Mouse (Mus musculus) ovary, adult 18-20 months (tissue): ENCODE measurements around the gene Ndufb10.
"Not testable (repeated sequence)": the region's sequence is repeated elsewhere in the genome, so short reads cannot be mapped to it uniquely, and the experiment has no call there.

ENCODE experiments used
- DNase-seq: peaks from one replicate; pipeline ENCODE4 v3.0.0; 2022; ENCODE audit warnings: low spot score, mixed read lengths

The Ndufb10 gene

GRCm38 (mm10) chr17:24734513-24734912 is 10.2 kb upstream of the Ndufb10 start:
- DNase-seq = no peak

GRCm38 (mm10) chr17:24733434-24734050 is 9.3 kb upstream of the Ndufb10 start:
- DNase-seq = no peak

- DNase-seq = no peak
Observed at GRCm38 (mm10) chr17:24732233-24732935, 8.1 kb upstream of the Ndufb10 start.

GRCm38 (mm10) chr17:24730787-24731186 is 6.5 kb upstream of the Ndufb10 start:
- DNase-seq = no peak

GRCm38 (mm10) chr17:24729067-24729466 is 4.8 kb upstream of the Ndufb10 start:
- no peak for DNase-seq

GRCm38 (mm10) chr17:24728184-24728583 is 3.9 kb upstream of the Ndufb10 start:
- no peak for DNase-seq

- no peak for DNase-seq
Observed at GRCm38 (mm10) chr17:24727618-24728017, 3.3 kb upstream of the Ndufb10 start, which contains the start of gene Rpl3l. Gene Rpl3l, plus strand, starts transcription at chr17:24727820.

GRCm38 (mm10) chr17:24725637-24726390 is 1.5 kb upstream of the Ndufb10 start:
- no peak for DNase-seq

GRCm38 (mm10) chr17:24723881-24724180 is 447 bp downstream of the Ndufb10 start:
- DNase-seq = no peak

- no peak for DNase-seq
Observed at GRCm38 (mm10) chr17:24723122-24723880, 977 bp downstream of the Ndufb10 start.

GRCm38 (mm10) chr17:24722220-24722924 is 1.9 kb downstream of the Ndufb10 start:
- no peak for DNase-seq

GRCm38 (mm10) chr17:24721383-24721955 is 2.8 kb downstream of the Ndufb10 start:
- not testable (repeated sequence) for DNase-seq

GRCm38 (mm10) chr17:24720616-24721015 is 3.7 kb downstream of the Ndufb10 start:
- not testable (repeated sequence) for DNase-seq

GRCm38 (mm10) chr17:24719494-24720222 is 4.6 kb downstream of the Ndufb10 start:
- peak; percentile 98 for DNase-seq

- DNase-seq = not testable (repeated sequence)
Observed at GRCm38 (mm10) chr17:24718938-24719337, 5.3 kb downstream of the Ndufb10 start.

- DNase-seq = no peak
Observed at GRCm38 (mm10) chr17:24717943-24718342, 6.3 kb downstream of the Ndufb10 start, which contains the start of the genes Rnf151 and Rps2. Gene Rnf151, minus strand, starts transcription at chr17:24718063. Gene Rps2, plus strand, starts transcription at chr17:24718116.

- DNase-seq = no peak
Observed at GRCm38 (mm10) chr17:24716166-24716682, 8.1 kb downstream of the Ndufb10 start.

GRCm38 (mm10) chr17:24715556-24715955 is 8.7 kb downstream of the Ndufb10 start:
- no peak for DNase-seq

- no peak for DNase-seq
Observed at GRCm38 (mm10) chr17:24708646-24709045, 15.6 kb downstream of the Ndufb10 start.

GRCm38 (mm10) chr17:24707801-24708425 is 16.4 kb downstream of the Ndufb10 start:
- no peak for DNase-seq
